Mouse (Mus musculus): ENCODE data around the gene Tm6sf2. TPM values are rescaled to one million over a fixed set of nuclear protein-coding genes. Genes with fewer than 3 reads are reported as not detected.

Gene Tm6sf2
- polyA plus RNA-seq, 1 experiment, result 0.54 TPM

DNA sequence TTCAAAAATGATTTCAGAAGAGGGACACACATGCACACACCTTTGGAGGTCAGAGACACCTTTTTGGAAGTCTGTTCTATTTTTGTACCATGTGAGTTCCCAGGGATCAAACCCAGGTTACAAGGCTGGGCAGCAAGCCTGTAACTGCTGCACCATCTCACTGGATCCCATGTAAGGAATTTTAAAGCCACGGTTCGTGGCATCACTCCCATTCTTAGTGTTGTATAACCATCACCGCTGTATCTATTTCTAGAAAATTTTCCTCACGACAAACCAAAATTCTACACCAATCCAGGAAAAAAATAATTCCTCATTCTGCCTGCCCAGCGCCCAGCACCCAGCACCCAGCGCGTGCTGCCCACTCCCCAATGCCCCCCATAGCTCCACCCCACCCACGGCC, 26.6 kb downstream of the Tm6sf2 start:
- H3K27me3 ChIP-seq (ENCODE audit: control insufficient read depth, insufficient read depth, insufficient read length), result peaks cover 22% of the 10 kb centered on the region
- H3K4me3 ChIP-seq, result no peak overlapping the region
- no peak overlapping the region for H3K4me2 ChIP-seq (ENCODE audit: low read depth)
- H3K79me2 ChIP-seq (ENCODE audit: control insufficient read depth, insufficient read depth), result no peaks in the 10 kb centered on the region
- H3ac ChIP-seq (ENCODE audit: control insufficient read depth, insufficient read length), result no peak overlapping the region
- TF ChIP-seq POLR2AphosphoS2 (IDR thresholded peaks at IDR 0.05; ENCODE audit: insufficient read length, low read depth) (no peak), E2F4 (IDR thresholded peaks at IDR 0.05; ENCODE audit: insufficient read depth) (no peak), TCF12 (IDR thresholded peaks at IDR 0.05; ENCODE audit: insufficient read depth, poor library complexity, severe bottlenecking) (no peak), TCF3 (IDR thresholded peaks at IDR 0.05; ENCODE audit: insufficient read length, low read depth) (no peak), MYOD1 (IDR thresholded peaks at IDR 0.05; ENCODE audit: control insufficient read depth in 1 of 3, insufficient read length in 2 of 3, low read depth in 2 of 3) (no peak), CEBPB (IDR thresholded peaks at IDR 0.05; ENCODE audit: insufficient read depth, poor library complexity, severe bottlenecking) (no peak), POLR2A (IDR thresholded peaks at IDR 0.05; ENCODE audit: insufficient read length, low read depth) (no peak), MYOG (IDR thresholded peaks at IDR 0.05; ENCODE audit: control insufficient read depth in 1 of 3, insufficient read depth in 1 of 3, insufficient read length in 2 of 3, low read depth in 2 of 3) (no peak), REST (IDR thresholded peaks at IDR 0.05; ENCODE audit: insufficient read depth, insufficient read length) (no peak), USF1 (IDR thresholded peaks at IDR 0.05; ENCODE audit: low read depth) (no peak), MAX (IDR thresholded peaks at IDR 0.05; ENCODE audit: low read depth) (no peak), SRF (IDR thresholded peaks at IDR 0.05; ENCODE audit: control insufficient read depth, insufficient read length, low read depth) (no peak)
- H3K36me3 ChIP-seq (ENCODE audit: control insufficient read depth, insufficient read depth), result no peaks in the 10 kb centered on the region

DNA sequence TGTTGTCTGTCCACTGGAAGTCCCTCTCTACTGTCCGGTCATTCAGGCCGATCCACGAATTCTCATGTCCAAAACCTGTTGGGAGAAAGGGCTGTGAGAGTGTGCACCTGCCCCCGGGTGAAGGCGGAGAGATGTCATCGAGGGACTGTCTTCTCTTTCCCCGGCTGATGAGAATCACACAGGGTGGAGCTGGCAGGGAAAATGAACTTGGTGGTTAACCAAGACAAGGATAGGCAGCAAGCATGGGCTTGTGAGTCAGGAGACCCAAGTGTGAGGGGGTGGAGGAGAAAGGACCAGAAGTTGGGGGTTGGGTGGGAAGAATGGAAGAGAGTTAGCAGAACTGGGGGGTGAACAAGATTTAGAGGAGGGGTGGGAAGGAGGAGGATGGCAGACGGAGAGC, 27.5 kb downstream of the Tm6sf2 start:
- Histone ChIP-seq H3K27me3 (ENCODE audit: control insufficient read depth, insufficient read depth, insufficient read length) (peaks cover 18% of the 10 kb centered on the region), H3ac (ENCODE audit: control insufficient read depth, insufficient read length) (no peak overlapping the region)
- TF ChIP-seq MYOG (IDR thresholded peaks at IDR 0.05; ENCODE audit: control insufficient read depth in 1 of 3, insufficient read depth in 1 of 3, insufficient read length in 2 of 3, low read depth in 2 of 3), result no peak
- no peak for TF ChIP-seq E2F4 (IDR thresholded peaks at IDR 0.05; ENCODE audit: insufficient read depth)
- TF ChIP-seq TCF12 (IDR thresholded peaks at IDR 0.05; ENCODE audit: insufficient read depth, poor library complexity, severe bottlenecking), result no peak
- TF ChIP-seq POLR2AphosphoS2 (IDR thresholded peaks at IDR 0.05; ENCODE audit: insufficient read length, low read depth), result no peak
- no peak for TF ChIP-seq TCF3 (IDR thresholded peaks at IDR 0.05; ENCODE audit: insufficient read length, low read depth)
- TF ChIP-seq USF1 (IDR thresholded peaks at IDR 0.05; ENCODE audit: low read depth), result no peak
- TF ChIP-seq SRF (IDR thresholded peaks at IDR 0.05; ENCODE audit: control insufficient read depth, insufficient read length, low read depth), result no peak
- TF ChIP-seq CEBPB (IDR thresholded peaks at IDR 0.05; ENCODE audit: insufficient read depth, poor library complexity, severe bottlenecking), result no peak
- TF ChIP-seq MYOD1 (IDR thresholded peaks at IDR 0.05; ENCODE audit: control insufficient read depth in 1 of 3, insufficient read length in 2 of 3, low read depth in 2 of 3), result no peak
- TF ChIP-seq REST (IDR thresholded peaks at IDR 0.05; ENCODE audit: insufficient read depth, insufficient read length), result no peak
- no peak for TF ChIP-seq MAX (IDR thresholded peaks at IDR 0.05; ENCODE audit: low read depth)
- no peak for TF ChIP-seq POLR2A (IDR thresholded peaks at IDR 0.05; ENCODE audit: insufficient read length, low read depth)

DNA sequence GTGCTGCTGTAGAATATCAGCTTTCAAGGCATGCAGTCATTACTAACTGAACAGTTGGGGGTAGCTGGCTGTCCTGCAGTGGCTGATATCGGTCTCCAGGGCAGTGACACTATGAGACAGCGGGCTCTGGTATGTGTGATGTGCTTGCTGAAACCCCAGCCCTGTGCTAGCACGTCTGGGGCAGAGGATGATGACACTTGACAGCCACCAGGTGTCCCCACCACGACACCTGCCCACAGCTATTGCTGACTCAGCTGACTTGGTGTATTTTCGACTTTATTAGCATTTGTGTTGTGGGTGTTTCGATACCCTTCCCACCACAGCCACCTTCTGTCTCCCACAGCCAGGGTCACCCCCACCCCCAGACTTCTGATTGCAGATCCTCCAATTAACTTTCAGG, 31.8 kb downstream of the Tm6sf2 start:
- Histone ChIP-seq H3K4me3 (no peak overlapping the region), H3ac (ENCODE audit: control insufficient read depth, insufficient read length) (no peak overlapping the region), H3K4me2 (ENCODE audit: low read depth) (no peak overlapping the region), H3K36me3 (ENCODE audit: control insufficient read depth, insufficient read depth) (no peaks in the 10 kb centered on the region), H3K27me3 (ENCODE audit: control insufficient read depth, insufficient read depth, insufficient read length) (peaks cover 41% of the 10 kb centered on the region), H3K79me2 (ENCODE audit: control insufficient read depth, insufficient read depth) (no peaks in the 10 kb centered on the region)
- TF ChIP-seq SRF (IDR thresholded peaks at IDR 0.05; ENCODE audit: control insufficient read depth, insufficient read length, low read depth) (no peak), MAX (IDR thresholded peaks at IDR 0.05; ENCODE audit: low read depth) (no peak), TCF12 (IDR thresholded peaks at IDR 0.05; ENCODE audit: insufficient read depth, poor library complexity, severe bottlenecking) (no peak), MYOD1 (IDR thresholded peaks at IDR 0.05; ENCODE audit: control insufficient read depth in 1 of 3, insufficient read length in 2 of 3, low read depth in 2 of 3) (no peak), TCF3 (IDR thresholded peaks at IDR 0.05; ENCODE audit: insufficient read length, low read depth) (no peak), USF1 (IDR thresholded peaks at IDR 0.05; ENCODE audit: low read depth) (no peak), POLR2A (IDR thresholded peaks at IDR 0.05; ENCODE audit: insufficient read length, low read depth) (no peak)

More for the DNA sequence above, 27.5 kb downstream of the Tm6sf2 start:
- H3K36me3 ChIP-seq (ENCODE audit: control insufficient read depth, insufficient read depth), result no peaks in the 10 kb centered on the region
- no peaks in the 10 kb centered on the region for H3K79me2 ChIP-seq (ENCODE audit: control insufficient read depth, insufficient read depth)
- no peak overlapping the region for H3K4me2 ChIP-seq (ENCODE audit: low read depth)
- no peak overlapping the region for H3K4me3 ChIP-seq

DNA sequence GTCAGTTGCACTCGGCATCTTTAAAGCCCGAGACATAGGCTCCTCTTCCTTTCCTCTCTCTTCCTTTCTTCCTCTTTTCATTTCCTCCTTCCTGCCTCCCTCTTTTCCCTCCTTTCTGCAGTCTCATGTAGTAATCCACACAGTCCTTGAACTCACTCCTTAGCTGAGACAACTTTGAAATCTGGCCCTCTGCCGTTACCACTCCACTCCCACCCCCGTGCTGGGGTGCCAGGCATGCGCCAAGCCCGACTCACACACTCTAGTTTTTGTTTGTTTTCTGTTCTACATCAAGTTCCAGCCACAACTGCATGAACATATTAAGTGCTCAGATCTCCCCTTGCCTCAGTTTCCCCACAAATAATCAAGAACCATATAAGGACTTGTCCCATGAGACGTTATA, 32.2 kb downstream of the Tm6sf2 start:
- no peak overlapping the region for H3K4me2 ChIP-seq (ENCODE audit: low read depth)
- H3K27me3 ChIP-seq (ENCODE audit: control insufficient read depth, insufficient read depth, insufficient read length), result peaks cover 45% of the 10 kb centered on the region
- H3K36me3 ChIP-seq (ENCODE audit: control insufficient read depth, insufficient read depth), result no peaks in the 10 kb centered on the region
- H3K79me2 ChIP-seq (ENCODE audit: control insufficient read depth, insufficient read depth), result no peaks in the 10 kb centered on the region
- H3ac ChIP-seq (ENCODE audit: control insufficient read depth, insufficient read length), result no peak overlapping the region
- H3K4me3 ChIP-seq, result no peak overlapping the region
- TF ChIP-seq POLR2A (IDR thresholded peaks at IDR 0.05; ENCODE audit: insufficient read length, low read depth) (no peak), POLR2AphosphoS2 (IDR thresholded peaks at IDR 0.05; ENCODE audit: insufficient read length, low read depth) (no peak), MAX (IDR thresholded peaks at IDR 0.05; ENCODE audit: low read depth) (no peak), CEBPB (IDR thresholded peaks at IDR 0.05; ENCODE audit: insufficient read depth, poor library complexity, severe bottlenecking) (no peak), TCF3 (IDR thresholded peaks at IDR 0.05; ENCODE audit: insufficient read length, low read depth) (no peak), MYOG (IDR thresholded peaks at IDR 0.05; ENCODE audit: control insufficient read depth in 1 of 3, insufficient read depth in 1 of 3, insufficient read length in 2 of 3, low read depth in 2 of 3) (no peak), E2F4 (IDR thresholded peaks at IDR 0.05; ENCODE audit: insufficient read depth) (no peak), MYOD1 (IDR thresholded peaks at IDR 0.05; ENCODE audit: control insufficient read depth in 1 of 3, insufficient read length in 2 of 3, low read depth in 2 of 3) (no peak), REST (IDR thresholded peaks at IDR 0.05; ENCODE audit: insufficient read depth, insufficient read length) (no peak)

DNA sequence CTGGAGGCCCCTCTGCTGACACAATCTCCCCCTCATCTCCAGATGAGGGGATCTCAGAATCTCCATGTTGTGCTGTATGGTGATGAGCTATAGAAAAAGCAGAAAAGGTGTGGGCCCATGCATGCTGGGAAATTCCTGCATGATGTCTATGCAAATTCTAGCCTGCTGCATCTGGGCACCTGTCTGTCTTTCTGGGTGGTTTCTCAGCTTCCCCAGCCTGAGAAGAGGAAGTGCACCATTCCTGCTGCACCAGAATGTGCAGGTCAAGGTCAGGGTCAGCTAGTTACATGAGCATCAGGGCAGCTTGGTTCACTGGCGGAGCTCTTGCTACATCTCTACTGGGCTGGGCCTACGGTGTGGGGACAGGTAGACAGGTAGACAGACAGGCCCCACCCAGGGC, 37.7 kb downstream of the Tm6sf2 start:
- no peak overlapping the region for H3ac ChIP-seq (ENCODE audit: control insufficient read depth, insufficient read length)
- H3K36me3 ChIP-seq (ENCODE audit: control insufficient read depth, insufficient read depth), result no peaks in the 10 kb centered on the region
- H3K4me3 ChIP-seq, result no peak overlapping the region
- H3K27me3 ChIP-seq (ENCODE audit: control insufficient read depth, insufficient read depth, insufficient read length), result peaks cover 93% of the 10 kb centered on the region
- TF ChIP-seq SRF (IDR thresholded peaks at IDR 0.05; ENCODE audit: control insufficient read depth, insufficient read length, low read depth), result no peak
- no peak for TF ChIP-seq MAX (IDR thresholded peaks at IDR 0.05; ENCODE audit: low read depth)
- TF ChIP-seq USF1 (IDR thresholded peaks at IDR 0.05; ENCODE audit: low read depth), result no peak
- no peak for TF ChIP-seq CEBPB (IDR thresholded peaks at IDR 0.05; ENCODE audit: insufficient read depth, poor library complexity, severe bottlenecking)
- no peak for TF ChIP-seq MYOG (IDR thresholded peaks at IDR 0.05; ENCODE audit: control insufficient read depth in 1 of 3, insufficient read depth in 1 of 3, insufficient read length in 2 of 3, low read depth in 2 of 3)
- H3K4me2 ChIP-seq (ENCODE audit: low read depth), result no peak overlapping the region
- H3K79me2 ChIP-seq (ENCODE audit: control insufficient read depth, insufficient read depth), result no peaks in the 10 kb centered on the region
